Mouse (Mus musculus) kidney, adult 8-10 months (tissue): ENCODE measurements around the gene Bglap2.

Source experiments
- DNase-seq, 2 experiments: peaks; one replicate each; pipeline ENCODE4 v3.0.0; 2022

Gene Bglap2

DNA sequence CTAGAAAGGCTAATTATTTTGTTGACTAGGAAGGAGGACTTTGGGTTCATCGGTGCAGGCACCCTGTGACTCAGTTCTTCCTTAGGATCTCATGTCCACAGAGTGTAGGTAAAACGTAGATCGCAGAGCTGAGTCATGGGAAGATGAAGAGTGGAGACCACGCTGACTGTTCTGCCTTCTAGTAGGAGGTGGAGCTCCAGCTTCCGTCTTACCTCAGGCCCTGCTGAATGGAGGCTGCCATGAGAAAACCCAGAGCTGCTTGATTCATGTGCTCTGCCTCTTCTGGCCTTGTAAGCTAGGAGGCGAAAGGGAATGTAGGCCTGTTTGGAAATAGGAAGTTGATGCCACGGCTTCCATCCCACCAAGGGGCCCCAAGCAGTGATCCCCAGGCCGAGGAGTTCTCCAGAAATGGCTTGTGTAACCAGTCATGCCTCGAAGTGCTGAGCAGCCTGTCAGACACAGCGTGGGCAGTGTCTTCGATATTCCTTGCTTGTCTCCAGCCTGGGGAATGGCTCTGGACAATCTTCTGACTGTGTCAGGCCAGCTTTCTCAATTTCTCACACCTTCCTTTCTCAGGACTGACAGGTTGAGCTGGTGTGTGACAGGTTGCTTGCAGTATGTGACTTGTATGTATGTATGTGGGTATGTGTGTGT is 41.0 kb downstream of the Bglap2 start:
- no peak for DNase-seq

GRCm38 (mm10) chr3:88336058-88337013 is 42.2 kb downstream of the Bglap2 start, which contains the start of the genes Tmem79 and Smg5:
Gene Tmem79 (minus strand): TSS chr3:88336148.
Gene Smg5 (plus strand): TSS chr3:88336260.
- DNase-seq = peak; percentile 95 to 97

DNA sequence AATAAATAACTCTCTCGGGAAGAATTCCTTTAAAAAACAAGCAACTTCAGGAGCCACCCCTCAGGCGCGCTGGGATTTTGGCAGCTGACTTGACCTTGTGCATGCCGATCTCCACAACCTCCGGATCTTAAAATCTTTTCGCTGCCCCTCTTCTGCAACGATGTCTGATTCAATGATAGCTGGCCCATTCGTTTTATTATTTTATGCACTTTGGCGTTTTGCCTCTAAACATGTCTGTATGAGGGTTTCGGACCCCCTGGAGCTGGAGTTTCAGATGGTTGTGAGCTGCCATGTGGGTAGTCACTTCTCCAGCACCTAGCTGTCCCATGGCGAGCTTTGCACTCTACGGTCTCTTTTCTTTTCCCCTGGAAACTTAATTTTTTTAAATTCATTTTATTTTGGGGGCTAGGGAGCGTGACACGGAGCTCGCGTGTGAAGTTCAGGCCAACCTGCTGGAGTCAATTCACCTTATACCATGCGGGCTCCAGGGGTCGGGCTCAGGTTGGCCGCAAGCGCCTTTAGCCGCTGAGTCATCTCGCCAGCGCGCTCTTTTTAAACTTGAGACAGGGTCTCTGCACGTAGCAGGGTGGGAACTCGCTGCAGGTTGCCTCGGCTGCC is 43.0 kb downstream of the Bglap2 start:
- peak in 1 of 2 experiments; percentile 27 for DNase-seq

- DNase-seq = no peak
Observed at GRCm38 (mm10) chr3:88334902-88335435, 43.5 kb downstream of the Bglap2 start.

DNA sequence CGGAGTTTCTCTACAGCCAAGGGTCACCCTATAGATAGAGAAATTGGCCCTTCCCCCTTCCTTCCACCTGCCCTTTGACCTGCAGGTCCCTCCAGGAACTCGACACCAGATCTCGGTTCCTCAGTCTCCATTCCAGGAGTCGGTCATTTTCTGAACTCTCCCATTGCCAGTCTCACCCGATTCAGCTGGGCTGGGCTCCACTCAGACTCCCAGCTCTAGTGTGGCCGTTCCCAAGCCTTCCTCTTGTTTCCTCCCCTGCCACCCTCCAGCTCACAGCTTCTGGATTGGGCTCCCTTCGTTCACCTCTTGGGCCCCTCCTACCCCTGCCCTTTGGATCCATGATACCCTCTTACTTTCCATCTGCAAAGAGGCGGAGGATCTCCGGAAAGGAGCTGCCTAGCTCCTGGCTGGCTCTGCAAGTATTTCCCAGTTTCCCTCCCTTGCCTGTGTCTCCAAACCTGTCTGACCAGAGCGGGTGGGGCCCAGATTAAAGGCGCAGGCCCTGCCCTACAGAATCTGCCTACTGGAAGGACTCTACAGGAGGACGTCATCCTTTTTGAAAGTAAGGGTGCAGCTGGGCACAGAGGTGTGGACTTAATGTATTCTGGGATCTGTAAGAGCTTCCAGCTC is 44.4 kb downstream of the Bglap2 start:
- peak; percentile 38 to 39 for DNase-seq

DNA sequence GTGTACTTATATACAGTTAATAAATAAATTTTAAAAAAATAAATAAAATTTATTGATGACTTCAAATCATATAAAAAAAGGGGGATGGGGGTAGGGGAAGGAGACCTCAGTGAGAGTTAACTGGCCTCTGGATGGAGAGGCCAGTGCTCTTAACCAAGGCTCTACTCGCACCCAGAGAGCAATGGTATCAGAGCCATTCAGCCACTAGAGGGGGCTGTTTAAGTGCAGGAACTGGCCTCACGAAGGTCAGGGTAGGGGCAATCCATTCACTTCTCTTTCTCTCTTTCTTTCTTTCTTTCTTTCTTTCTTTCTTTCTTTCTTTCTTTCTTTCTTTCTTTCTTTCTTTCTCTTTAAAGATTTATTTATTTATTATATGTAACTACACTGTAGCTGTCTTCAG is 47.2 kb downstream of the Bglap2 start:
- peak; percentile 31 to 54 for DNase-seq

- no peak for DNase-seq
Observed at GRCm38 (mm10) chr3:88328956-88329355, 49.5 kb downstream of the Bglap2 start.
